Mouse (Mus musculus): ENCODE data around the gene H2-M10.2. TPM values are rescaled to one million over a fixed set of nuclear protein-coding genes. Genes with fewer than 3 reads are reported as not detected.

H2-M10.2 gene
- total RNA-seq, 1 experiment, result not detected

GRCm38 (mm10) chr17:36265834-36266233 is 20.5 kb downstream of the H2-M10.2 start:
- no peak for DNase-seq (ENCODE audit: low read depth, low spot score)
- in situ Hi-C loops (cut with MboI; ENCODE audit: low sequenced_read_pairs in 2 of 2, unreplicated experiment in 2 of 2), result no loop called here
- peak overlapping the region; percentile 20; the same call in 1 of the 2 replicates for H3K9ac ChIP-seq (ENCODE audit: insufficient read depth, low read depth, low read length, poor library complexity, severe bottlenecking)
- no peak for TF ChIP-seq MAFK (IDR thresholded peaks at IDR 0.05; ENCODE audit: insufficient read depth, low read depth, low read length)
- TF ChIP-seq CHD2 (IDR thresholded peaks at IDR 0.05; ENCODE audit: low read depth, low read length), result no peak
- TF ChIP-seq HCFC1 (IDR thresholded peaks at IDR 0.05; ENCODE audit: borderline replicate concordance, insufficient read depth, low read length), result no peak
- TF ChIP-seq ZC3H11A (IDR thresholded peaks at IDR 0.05; ENCODE audit: borderline replicate concordance, low read depth, low read length), result no peak
- TF ChIP-seq ZNF384 (IDR thresholded peaks at IDR 0.05; ENCODE audit: low read depth, low read length), result no peak
- no peak overlapping the region for H3K27ac ChIP-seq (ENCODE audit: insufficient read depth, low read depth, low read length, poor library complexity, severe bottlenecking)
- peaks cover 23% of the 10 kb centered on the region for H3K36me3 ChIP-seq (ENCODE audit: control insufficient read depth, insufficient read depth, low read length, poor library complexity, severe bottlenecking)
- 0 out of 4 replicates have a peak, but pooled peaks cover 2% of the 10 kb centered on the region in 2 experiments for H3K4me1 ChIP-seq (ENCODE audit: control insufficient read depth in 2 of 2, insufficient read depth in 2 of 2, low read length in 2 of 2, poor library complexity in 1 of 2)
- H3K4me3 ChIP-seq (ENCODE audit: insufficient read depth in 1 of 2, low read depth in 1 of 2, low read length in 2 of 2, poor library complexity in 1 of 2, severe bottlenecking in 1 of 2), result no peak overlapping the region
- no peaks in the 10 kb centered on the region for H3K9me3 ChIP-seq (ENCODE audit: control insufficient read depth, insufficient read depth, low read depth, low read length)

GRCm38 (mm10) chr17:36264273-36264925 is 21.9 kb downstream of the H2-M10.2 start:
- no peak for TF ChIP-seq ZC3H11A (IDR thresholded peaks at IDR 0.05; ENCODE audit: borderline replicate concordance, low read depth, low read length)
- TF ChIP-seq ZNF384 (IDR thresholded peaks at IDR 0.05; ENCODE audit: low read depth, low read length), result no peak
- Histone ChIP-seq H3K36me3 (ENCODE audit: control insufficient read depth, insufficient read depth, low read length, poor library complexity, severe bottlenecking) (peaks cover 33% of the 10 kb centered on the region), H3K4me1 (ENCODE audit: control insufficient read depth in 2 of 2, insufficient read depth in 2 of 2, low read length in 2 of 2, poor library complexity in 1 of 2) (0 out of 4 replicates have a peak, but pooled peaks cover 0 to 2% of the 10 kb centered on the region in 2 experiments), H3K4me3 (ENCODE audit: insufficient read depth in 1 of 2, low read depth in 1 of 2, low read length in 2 of 2, poor library complexity in 1 of 2, severe bottlenecking in 1 of 2) (no peak overlapping the region), H3K27ac (ENCODE audit: insufficient read depth, low read depth, low read length, poor library complexity, severe bottlenecking) (no peak overlapping the region; the same call in 1 of the 2 replicates), H3K9me3 (ENCODE audit: control insufficient read depth, insufficient read depth, low read depth, low read length) (no peaks in the 10 kb centered on the region), H3K9ac (ENCODE audit: insufficient read depth, low read depth, low read length, poor library complexity, severe bottlenecking) (no peak overlapping the region; the same call in 1 of the 2 replicates)
- no peak for DNase-seq (ENCODE audit: low read depth, low spot score)
- in situ Hi-C loops (cut with MboI; ENCODE audit: low sequenced_read_pairs in 2 of 2, unreplicated experiment in 2 of 2), result no loop called here

- in situ Hi-C loops (cut with MboI; ENCODE audit: low sequenced_read_pairs in 2 of 2, unreplicated experiment in 2 of 2), result no loop called here
- TF ChIP-seq HCFC1 (IDR thresholded peaks at IDR 0.05; ENCODE audit: borderline replicate concordance, insufficient read depth, low read length) (no peak), ZNF384 (IDR thresholded peaks at IDR 0.05; ENCODE audit: low read depth, low read length) (no peak), MAFK (IDR thresholded peaks at IDR 0.05; ENCODE audit: insufficient read depth, low read depth, low read length) (no peak), ZC3H11A (IDR thresholded peaks at IDR 0.05; ENCODE audit: borderline replicate concordance, low read depth, low read length) (no peak), CHD2 (IDR thresholded peaks at IDR 0.05; ENCODE audit: low read depth, low read length) (no peak)
- H3K9me3 ChIP-seq (ENCODE audit: control insufficient read depth, insufficient read depth, low read depth, low read length), result no peaks in the 10 kb centered on the region
- H3K9ac ChIP-seq (ENCODE audit: insufficient read depth, low read depth, low read length, poor library complexity, severe bottlenecking), result no peak overlapping the region
- H3K27ac ChIP-seq (ENCODE audit: insufficient read depth, low read depth, low read length, poor library complexity, severe bottlenecking), result no peak overlapping the region
- DNase-seq (ENCODE audit: low read depth, low spot score), result no peak
- peaks cover 22% of the 10 kb centered on the region for H3K36me3 ChIP-seq (ENCODE audit: control insufficient read depth, insufficient read depth, low read length, poor library complexity, severe bottlenecking)
- no peak overlapping the region for H3K4me3 ChIP-seq (ENCODE audit: insufficient read depth in 1 of 2, low read depth in 1 of 2, low read length in 2 of 2, poor library complexity in 1 of 2, severe bottlenecking in 1 of 2)
- H3K4me1 ChIP-seq (ENCODE audit: control insufficient read depth in 2 of 2, insufficient read depth in 2 of 2, low read length in 2 of 2, poor library complexity in 1 of 2), result 0 out of 4 replicates have a peak, but pooled peaks cover 0 to 2% of the 10 kb centered on the region in 2 experiments
These were observed 24.7 kb downstream of the H2-M10.2 start for GRCm38 (mm10) chr17:36261511-36262166.

GRCm38 (mm10) chr17:36257969-36258368 is 28.3 kb downstream of the H2-M10.2 start, which contains the start of gene Rpp21:
Rpp21 (minus strand) TSS chr17:36258069.
- peaks cover 16% of the 10 kb centered on the region for H3K36me3 ChIP-seq (ENCODE audit: control insufficient read depth, insufficient read depth, low read length, poor library complexity, severe bottlenecking)
- DNase-seq (ENCODE audit: low read depth, low spot score), result no peak
- peaks cover 0 to 2% of the 10 kb centered on the region in 2 experiments; a peak in 2 of 4 replicates for H3K4me1 ChIP-seq (ENCODE audit: control insufficient read depth in 2 of 2, insufficient read depth in 2 of 2, low read length in 2 of 2, poor library complexity in 1 of 2)
- no peaks in the 10 kb centered on the region for H3K9me3 ChIP-seq (ENCODE audit: control insufficient read depth, insufficient read depth, low read depth, low read length)
- H3K27ac ChIP-seq (ENCODE audit: insufficient read depth, low read depth, low read length, poor library complexity, severe bottlenecking), result peak within 1 kb of the TSS; percentile 15; the same call in 1 of the 2 replicates
- H3K9ac ChIP-seq (ENCODE audit: insufficient read depth, low read depth, low read length, poor library complexity, severe bottlenecking), result peak within 1 kb of the TSS; percentile 89
- peak within 1 kb of the TSS; percentile 92 to 97 for H3K4me3 ChIP-seq (ENCODE audit: insufficient read depth in 1 of 2, low read depth in 1 of 2, low read length in 2 of 2, poor library complexity in 1 of 2, severe bottlenecking in 1 of 2)
- in situ Hi-C loops (cut with MboI; ENCODE audit: low sequenced_read_pairs in 2 of 2, unreplicated experiment in 2 of 2), result no loop called here
- TF ChIP-seq MAFK (IDR thresholded peaks at IDR 0.05; ENCODE audit: insufficient read depth, low read depth, low read length) (no peak), ZC3H11A (IDR thresholded peaks at IDR 0.05; ENCODE audit: borderline replicate concordance, low read depth, low read length) (no peak)

Measured in ES-E14 (cell line).